Mouse (Mus musculus) cerebellum, adult 11 months (tissue): ENCODE measurements around the gene Itga1.

Experiments used
- DNase-seq: peaks from one replicate; pipeline ENCODE4 v3.0.0; 2022

Itga1 gene

DNA sequence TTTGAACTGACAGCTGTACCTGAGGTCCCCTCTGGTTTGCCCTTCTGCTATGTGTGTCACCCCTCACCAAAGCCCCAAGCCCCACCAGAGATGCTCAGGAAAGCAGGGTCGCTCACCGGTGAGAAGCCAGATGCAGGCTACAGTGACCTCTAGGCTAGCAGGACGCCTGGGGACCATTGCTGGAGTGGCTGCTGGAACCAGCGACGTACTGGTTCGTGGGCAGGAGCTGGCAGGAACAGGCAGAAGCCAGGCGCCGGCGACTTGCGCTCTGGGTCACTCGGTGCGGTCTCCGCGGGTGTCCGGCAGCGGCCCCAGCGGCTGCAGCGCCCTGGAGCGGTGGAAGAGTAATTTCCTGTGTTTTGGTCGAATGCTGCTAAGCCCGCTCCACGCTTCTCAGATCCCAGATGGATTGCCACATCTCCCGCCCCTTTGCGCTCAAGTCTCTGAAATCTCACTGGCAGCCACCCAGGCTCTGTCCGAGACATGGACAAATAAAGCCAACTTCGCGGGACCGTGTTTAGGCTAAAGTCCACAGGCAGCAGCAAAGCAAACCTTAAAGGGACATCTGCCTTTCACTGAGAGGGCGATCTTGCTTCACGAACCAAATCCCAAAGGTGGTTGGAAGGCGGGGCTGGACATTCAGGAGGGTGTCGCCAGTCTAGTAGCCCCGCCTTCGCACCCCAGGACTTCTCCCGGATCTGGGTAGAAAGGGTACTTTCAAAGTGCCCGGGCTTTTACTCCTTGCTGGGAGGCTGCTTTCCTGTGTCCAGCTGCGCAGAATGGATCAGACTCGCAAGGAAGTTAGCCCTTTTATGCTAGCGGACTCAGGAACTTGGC, at the start of gene Itga1, which contains the start of gene Gm49395:
Gene Itga1, minus strand, starts transcription at position 610 of the 837 bp plus-strand sequence.
Gene Gm49395, minus strand, starts transcription at position 567 of the 837 bp plus-strand sequence.
- no peak for DNase-seq

DNA sequence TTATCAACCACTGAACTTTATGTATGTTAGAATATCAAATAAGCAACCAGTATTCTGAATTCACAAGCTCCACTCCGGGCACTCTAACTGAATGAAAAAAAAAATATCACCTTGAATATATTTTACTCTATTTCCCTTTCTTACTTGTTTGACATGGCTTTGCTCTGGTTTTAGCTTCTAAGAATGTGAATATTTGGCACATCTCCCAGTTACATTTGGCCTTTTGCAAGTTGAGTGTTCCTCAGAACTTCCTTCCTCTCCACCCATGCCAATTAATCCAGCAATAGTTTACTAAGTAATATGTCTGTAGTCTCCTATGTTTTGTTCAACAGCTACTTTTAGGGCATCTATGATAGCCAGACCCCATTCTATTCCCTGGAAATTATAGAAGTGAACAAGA, 48.8 kb upstream of the Itga1 start:
- no peak for DNase-seq

DNA sequence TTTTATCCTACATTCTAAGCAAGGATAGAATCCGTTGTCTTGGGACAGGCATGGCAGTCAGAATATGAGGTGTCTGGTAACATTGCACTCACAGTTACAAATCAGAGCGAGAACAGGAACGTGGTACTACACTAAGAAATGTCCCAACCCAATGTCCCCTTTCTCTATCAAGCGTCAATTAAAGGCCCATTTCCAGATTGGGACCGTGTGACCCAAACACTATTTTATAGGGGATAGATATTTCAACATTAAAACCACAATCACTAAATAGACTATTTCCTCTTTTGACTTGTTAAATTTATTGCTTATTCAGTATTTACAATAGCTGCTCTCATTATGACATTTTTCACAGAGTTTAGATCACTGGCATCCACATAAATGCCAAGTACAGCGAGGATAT, 48.1 kb upstream of the Itga1 start:
- DNase-seq: no peak

DNA sequence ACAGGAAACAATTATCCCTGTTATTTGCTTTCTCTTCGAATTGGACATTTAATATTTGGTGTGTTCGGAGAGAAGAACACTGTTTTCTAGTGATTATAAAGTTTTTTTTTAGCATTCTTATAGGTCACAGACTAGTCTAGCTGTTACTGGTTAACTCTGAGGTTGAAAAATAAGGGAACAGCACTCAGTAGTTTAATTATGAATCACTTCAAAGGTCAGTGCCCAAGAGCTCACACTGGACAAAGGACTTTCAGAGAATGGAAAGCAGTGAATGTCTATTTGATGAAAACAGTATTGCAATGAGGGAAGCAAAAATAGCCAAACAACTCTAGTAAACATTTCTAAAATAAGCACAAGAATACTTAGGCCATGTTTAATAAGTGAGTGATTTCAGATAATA, 41.8 kb upstream of the Itga1 start:
- no peak for DNase-seq

DNA sequence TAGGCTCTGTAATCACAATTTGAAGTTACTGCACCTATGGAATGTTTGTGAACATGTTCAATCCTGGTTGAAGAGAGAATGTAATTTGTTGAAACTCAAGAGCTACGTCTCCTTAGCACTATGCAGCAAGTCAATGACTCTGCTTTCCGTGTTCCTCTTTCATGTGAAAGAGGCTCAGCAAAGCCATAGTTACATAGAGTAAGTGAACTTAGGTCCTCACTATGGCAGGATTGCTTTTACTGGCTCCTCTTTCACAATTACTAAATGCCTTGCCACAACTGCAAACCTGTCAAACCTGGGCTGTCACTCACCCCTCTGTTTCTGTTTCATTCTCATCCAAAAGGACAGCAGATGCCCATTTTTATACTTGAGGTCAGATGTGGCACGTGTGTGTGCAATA, 40.3 kb upstream of the Itga1 start:
- DNase-seq: no peak

DNA sequence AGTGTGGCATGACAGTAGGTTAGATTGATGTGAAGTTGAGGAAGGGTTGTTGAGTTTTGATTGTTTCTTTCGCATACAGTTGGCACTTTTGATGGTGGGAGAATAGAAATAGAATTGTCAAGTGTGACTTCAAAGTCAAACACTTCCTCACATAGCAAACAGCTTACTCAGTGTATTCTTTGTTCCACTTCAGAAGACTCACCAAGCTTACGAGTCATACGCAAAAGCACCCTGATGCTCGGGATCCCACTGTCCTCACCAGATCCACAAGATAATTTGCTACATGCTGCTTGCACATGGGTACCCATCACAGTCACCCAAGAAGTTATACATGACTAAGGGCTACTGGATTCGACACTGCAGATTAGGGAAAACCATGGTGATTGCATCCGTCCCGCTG, 36.7 kb upstream of the Itga1 start:
- no peak for DNase-seq

DNA sequence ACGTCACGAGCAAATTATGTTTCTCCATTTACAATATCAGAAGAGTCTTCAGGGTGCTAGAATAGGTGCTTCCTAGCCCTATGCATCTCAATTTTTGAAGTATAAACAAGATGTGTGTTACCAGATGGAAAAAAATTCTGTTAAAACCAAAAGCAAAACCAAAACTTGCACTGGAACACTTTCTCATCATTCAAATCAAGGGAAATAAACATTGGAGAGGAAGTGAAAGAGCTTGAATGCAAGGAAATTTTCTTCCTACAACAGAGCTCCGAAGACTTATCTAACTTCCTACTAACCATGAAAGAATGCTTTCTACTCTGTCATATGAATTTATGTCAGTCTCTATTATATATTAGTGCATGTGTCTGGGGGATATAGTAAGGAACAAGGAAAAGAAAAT, 35.0 kb upstream of the Itga1 start:
- no peak for DNase-seq

DNA sequence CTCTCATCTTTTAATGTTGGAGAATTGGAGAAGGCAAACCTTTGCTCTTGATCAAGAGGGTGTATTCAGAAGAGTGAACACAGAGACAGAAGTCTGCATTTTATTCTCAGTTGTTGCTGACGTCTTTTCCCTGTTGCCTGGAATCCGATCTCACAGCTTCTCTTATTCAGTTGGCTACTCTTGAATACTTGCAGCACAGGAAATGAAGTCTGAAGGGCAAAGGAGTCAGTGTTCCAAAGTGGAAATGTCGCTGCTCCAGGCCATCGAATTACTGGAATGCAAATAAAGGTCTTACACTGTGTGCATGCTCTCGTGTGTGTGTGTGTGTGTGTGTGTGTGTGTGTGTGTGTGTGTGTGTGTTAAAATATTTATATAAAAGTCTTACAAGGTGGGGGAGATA, 30.7 kb upstream of the Itga1 start:
- DNase-seq: no peak

DNA sequence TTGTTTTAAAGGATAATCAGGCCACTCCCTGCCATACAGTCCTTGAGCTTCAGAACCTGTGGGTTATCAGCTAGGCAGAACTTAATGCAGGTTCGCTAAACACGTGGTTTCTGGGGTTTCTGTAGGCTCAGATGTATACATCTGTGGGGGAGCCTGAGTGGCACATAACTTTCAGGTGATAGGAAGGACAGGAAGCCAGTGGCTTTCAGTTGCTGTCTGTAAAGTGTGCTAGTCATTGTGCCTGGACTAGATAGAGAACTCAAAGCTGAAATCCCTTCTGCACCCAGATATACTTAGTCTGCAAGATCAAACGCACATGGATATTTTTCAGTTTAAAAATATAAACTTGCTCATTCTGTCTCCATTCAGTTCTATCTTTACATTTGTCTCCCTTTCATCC, 29.6 kb upstream of the Itga1 start:
- no peak for DNase-seq

DNA sequence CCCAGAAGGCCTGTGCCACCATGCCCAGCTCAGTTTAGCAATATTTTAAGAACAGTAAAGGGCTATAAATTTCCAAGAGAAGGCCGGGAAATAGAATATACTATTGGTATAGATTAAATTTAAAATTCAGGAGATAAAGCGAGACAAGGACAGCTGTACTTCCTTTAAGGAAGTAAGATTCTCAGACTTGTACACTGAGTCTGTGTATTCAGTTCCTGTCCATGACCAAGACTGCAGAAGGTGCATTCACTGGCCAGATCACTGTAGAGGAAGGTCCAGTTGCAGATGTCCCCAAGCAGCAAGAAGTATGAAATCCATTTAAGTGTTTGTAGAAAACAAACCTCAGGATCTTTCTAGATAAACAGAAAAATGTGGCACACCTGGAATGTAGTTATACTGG, 28.3 kb upstream of the Itga1 start:
- DNase-seq: no peak

DNA sequence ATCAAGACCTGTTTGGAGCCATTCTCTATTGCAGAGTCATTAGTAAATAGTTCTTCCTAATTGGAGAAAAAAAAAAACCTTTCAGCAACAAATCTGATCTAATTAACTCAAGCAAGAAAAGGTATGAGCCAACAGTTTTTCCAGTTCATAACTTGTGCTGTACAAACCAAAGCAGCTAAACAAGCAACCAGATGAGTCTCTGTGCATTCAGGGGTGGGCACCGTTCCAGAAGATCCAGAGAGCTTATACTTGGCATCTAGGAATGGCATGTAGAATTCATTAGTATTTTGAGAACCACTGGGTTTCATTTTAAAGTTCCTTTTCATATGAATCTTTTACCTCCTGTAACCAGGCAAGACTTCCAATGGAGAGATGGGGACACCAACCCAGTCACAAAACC, 26.1 kb upstream of the Itga1 start:
- no peak for DNase-seq

DNA sequence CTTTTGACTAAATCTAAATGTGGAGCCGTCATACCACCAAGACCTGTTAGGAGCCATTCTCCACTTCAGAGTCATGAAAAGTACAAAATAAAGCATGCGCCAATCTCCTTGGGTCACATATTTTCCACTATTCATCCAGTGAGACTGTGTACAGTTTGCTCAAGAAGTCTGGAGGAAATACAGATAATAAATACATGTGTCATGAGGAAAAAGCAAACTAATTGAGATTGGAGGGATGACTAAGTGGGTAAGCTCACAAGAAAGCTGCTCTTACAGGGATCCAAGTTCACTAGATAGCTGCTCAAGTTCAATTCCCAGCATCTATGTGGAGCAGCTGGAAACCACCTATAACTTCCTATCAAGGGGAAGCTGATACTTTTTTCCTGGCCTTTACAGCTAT, 24.8 kb upstream of the Itga1 start:
- DNase-seq: no peak

DNA sequence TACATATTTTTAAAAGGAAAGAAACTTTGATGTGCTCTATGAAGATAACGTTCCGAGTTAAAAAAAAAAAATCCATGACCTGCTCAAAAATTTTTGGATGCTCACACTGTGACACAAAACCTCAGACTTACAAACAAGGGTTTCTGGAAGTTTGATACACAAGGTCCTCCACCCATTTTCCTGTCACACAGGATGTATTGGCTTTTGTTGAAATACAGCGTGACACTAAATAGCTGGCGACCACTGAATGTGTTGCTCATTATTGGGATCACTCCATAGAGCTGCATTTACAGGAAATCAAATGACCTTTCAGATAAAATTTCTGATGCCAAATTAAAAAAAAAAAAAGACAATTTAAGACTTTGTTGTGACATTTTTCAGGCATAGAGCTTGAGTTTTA, 23.4 kb upstream of the Itga1 start:
- DNase-seq: no peak

DNA sequence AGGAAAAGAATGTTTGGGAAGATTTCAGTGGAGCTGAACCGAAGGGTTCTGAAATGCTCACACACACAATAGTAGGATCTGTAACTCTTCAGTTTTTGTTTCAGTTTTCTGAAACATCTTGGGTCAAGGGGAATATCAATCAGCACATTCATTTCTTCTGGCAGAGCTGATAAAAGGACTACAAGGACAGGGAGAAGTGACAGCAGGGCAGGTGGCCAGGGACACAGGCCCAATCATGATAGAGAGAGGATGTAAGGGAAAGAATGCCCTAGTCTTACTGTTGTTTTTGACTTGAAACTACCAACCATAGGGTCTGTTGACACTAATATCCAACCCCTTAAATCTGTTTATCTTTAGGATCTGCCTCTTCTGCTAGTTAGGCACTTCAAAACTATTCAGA, 22.8 kb upstream of the Itga1 start:
- no peak for DNase-seq

DNA sequence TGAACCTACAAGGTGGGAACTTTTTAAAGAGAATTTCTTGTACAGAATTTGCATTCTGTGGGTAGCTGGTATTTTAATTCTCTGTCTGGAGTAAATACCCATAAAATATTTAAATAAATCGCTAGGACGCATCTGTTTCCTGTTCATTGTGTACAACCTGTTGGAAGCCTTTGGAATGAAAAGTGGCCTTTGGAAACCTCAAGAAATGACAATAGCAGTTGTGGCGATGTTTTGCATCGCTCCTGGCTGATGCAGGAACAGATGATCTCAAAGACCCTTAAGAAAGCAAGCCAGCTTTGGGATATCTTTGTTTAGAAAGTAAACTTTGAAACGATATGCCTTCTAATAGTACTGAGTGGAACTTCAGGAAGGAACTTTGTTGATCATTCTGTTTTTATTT, 17.0 kb upstream of the Itga1 start:
- DNase-seq: no peak

DNA sequence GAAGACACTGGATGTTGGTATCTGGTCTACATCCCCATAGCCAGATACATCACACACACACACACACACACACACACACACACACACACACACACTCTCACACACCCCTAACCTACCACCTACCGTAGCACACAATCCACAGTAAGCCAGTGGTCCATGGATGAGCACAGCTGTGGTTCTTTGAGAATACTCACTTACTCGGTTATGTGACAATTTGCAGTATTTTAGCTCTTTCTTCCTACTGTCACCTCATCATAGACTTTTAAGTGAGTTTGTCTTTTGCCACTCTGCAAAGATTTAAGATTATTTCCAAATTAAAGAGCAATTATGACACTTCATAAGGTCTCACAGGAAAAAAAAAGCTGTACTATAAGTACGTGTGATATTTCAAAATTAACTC, 16.4 kb upstream of the Itga1 start:
- no peak for DNase-seq

DNA sequence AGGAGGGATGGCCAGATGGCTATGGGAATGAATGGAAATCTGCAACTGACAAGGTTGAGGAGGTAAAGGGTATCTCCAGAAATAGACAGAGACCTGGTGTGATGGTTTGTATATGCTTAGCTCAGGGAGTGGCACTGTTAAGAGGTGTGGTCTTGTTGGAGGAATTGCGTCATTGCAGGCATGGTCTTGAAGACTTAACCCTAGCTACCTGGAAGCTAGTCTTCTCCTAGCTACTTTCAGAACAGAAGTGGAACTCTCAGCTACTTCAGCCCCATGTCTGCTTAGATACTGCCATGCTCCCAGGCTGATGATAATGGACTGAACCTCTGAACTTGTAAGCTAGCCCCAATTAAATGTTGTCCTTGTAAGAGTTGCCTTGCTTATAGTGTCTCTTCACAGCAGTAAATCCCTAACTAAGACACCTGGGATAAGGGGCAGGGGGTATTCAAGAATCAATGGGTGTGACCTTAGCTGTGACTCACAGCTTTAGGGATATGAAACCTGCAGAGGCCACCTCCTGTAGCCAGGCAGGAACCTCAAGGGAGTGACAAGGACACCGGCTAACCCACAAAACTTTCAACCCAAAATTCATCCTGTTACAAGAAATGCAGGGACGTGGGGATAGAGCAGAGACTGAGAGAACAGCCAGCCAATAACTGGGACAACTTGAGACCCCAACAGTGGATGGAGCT, 15.3 kb upstream of the Itga1 start:
- no peak for DNase-seq

DNA sequence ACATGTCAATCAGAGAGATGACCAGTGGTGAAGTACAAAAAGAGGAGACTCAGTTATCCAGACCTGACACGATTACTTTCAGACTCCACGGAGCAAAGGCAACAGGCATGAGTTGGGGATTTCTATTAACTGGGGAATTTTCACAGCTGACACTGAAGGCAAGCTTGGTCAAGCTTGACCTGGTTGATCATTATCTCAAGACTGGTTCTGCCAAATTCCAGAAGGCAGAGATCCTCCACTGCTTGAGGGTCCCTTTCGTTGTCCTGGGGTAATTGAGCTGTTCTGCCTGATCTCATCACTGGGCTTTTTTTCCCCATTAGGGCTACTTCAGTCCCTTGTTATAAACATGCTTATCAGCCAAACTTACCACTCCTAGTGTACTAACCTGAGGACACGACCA, 7.9 kb upstream of the Itga1 start:
- DNase-seq: no peak

DNA sequence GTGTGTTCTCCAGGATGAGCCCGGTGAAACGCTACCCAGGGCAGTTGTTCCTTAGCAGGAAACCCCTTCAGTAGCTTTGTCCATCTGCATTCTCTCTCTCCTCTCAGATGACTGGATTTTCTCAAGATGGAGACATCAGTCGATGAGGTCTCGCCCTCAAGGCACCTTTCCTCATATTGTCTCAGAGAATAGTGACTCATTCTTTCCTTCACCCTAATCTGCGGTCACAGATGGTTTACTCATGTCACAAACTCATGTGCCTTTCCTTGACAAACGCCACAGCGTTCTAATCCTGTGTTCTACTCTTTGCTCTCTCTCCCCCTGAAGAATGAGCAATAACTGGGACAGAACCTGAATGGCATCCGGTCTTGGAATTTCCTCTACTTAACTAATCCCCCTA, 5.7 kb upstream of the Itga1 start:
- DNase-seq: no peak

DNA sequence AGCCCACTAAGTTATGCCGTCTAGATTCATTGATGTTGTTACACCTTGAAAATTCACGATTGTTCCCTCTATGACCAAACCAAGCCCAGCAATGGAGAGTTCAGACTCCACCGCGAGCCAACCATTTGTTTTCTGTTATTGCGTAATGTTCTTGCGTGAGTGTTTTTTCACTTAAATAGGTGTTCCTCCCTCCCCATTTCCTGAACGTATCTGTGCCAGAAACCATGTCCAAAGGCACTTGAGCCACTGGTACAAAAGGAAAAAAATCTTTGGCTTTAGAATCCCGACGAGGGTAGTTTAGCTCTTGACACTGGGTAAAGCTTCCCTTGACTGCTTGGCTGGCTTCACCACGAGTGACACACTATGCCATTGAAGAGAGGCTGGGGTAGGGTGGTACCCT, 4.4 kb upstream of the Itga1 start:
- DNase-seq: no peak

DNA sequence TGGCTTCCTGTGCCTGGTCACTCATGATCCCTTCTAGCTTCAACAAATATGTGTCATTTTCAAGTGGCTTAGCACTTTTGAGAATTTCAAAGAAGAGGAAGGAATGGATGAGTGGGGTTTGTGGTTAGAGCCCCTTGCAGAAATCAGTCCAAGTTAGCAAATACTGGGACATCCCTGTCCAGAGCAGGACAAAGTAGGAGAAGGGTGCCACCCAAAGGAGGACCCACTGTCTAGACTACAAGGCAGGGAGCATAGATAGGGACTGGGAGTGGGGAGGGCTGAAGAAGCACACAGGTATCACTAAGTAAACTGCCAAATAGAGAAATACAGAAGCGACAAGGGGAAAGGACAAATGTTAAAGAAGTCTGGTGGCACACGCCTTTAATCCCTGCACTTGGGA, 990 bp upstream of the Itga1 start:
- DNase-seq: no peak

DNA sequence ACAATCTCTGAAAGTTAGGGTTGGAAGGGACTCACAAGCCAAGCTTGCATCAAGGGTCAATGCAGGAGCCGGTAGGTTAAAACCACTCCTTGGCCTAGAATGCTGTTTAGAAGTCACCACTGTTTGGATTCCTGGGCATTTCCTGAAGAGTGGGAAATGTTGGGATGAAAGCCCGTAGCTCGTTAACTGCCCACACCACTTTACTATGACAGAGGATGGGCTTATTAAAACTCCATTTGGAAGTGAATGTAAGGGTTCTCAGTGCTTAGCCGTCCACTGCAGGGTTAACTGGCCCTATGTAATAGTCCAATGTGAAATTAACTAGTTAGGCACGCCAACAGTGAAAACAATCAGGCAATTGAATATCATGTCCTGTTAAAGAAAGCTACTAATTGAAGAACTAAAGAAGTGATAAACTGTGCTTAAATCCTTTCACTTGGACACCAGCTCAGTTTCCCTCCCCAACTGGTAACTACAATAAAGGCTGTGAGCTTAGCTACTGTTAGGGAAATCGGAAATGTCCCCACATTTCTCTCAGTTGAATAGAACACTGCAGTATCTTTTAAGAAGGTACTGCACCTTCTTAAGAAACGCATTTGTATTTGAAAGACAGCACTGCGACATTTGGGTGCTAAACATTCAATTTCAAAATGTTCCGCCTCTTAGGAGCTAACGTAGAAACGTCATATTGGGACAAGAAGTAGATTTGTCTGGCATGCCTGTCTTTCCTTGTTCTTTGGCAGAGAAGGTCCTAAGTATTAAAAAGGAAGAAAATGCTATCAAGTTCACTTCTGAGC, 1.2 kb downstream of the Itga1 start:
- DNase-seq: no peak

DNA sequence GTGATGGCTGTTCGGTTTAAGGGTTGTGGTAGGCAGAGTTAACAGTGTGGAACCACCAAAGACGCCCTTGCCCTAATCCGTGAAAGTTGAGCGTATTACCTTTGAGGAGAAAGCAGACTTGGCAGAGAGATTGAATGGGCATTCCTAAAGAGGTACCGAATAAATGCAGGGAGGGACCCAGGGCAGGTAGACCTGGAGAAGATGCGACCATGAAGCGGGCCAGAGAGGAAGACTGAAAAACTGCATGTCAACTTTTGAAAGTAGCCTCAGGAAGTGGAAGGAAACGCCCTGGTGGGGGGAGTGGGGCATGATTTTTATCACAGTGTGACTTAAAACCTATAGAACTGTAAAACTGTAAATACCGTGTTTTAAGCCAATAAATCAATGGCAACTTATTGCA, 2.4 kb downstream of the Itga1 start:
- DNase-seq: no peak

DNA sequence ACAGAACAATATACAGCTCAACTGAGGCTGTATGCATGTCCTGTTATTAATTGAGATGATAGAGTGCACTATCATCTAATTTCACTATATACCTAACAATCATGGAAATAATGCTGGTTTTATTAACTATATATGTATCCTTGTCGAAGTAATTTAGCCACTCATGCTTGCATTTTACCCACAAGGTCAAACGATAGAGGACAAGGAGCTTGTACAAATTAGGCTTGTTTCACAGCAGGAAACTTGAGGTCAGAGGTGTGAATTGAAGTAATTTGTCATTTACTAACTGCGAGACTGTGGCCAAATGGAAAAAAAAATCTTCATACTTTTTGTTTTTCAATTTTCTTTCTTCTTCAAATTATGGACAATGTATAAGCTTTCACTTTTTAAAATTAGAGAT, 3.5 kb downstream of the Itga1 start:
- no peak for DNase-seq
